Mouse (Mus musculus) retina, adult 2 months (tissue): Measurements from ENCODE around the gene Dnase2a.
"Not testable (repeated sequence)": the region's sequence is repeated elsewhere in the genome, so short reads cannot be mapped to it uniquely, and the experiment has no call there.

Experiments
- DNase-seq: peaks from one replicate; pipeline ENCODE4 v3.0.0-alpha.2; 2012; ENCODE audit warnings: low read depth, low spot score

Dnase2a gene

DNA sequence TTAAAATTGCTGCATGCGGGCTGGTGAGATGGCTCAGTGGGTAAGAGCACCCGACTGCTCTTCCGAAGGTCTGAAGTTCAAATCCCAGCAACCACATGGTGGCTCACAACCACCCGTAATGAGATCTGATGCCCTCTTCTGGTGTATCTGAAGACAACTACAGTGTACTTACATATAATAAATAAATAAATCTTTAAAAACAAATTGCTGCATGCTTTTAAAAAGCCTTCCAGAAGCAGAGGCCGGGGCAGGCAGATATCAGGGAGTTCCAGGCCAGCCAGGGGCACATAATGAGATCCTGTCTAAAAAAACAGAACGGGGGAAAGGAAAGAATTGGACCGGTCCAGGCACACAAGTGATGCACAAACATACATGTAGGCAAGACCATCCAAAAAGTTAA, 381 bp upstream of the Dnase2a start:
- DNase-seq, result not testable (repeated sequence)

DNA sequence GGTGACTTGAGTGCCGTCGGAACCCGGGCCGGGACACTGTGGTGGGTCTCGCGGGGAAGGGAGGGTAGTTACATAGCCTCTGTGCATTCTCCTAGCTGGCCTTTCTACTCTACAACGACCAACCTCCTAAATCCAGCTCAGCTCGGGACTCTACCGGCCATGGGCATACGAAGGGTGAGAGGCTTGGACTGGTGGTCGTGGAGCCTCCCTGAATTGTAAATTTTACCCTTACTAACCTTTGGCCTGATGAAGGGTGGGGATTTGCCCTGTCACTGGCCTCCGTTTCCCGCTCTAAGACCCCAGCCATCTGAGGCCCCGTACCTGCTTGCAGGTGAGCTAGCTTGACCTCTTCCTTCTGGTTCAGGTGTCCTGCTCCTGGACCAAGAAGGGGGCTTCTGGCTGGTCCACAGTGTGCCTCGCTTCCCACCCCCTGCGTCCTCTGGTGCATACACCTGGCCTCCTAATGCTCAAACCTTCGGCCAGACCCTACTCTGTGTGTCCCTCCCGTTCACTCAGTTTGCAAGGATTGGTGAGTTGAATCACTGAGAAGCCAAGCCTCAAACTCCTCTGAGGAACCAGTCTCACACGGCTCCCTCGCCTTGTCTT, 905 bp downstream of the Dnase2a start:
- no peak for DNase-seq

DNA sequence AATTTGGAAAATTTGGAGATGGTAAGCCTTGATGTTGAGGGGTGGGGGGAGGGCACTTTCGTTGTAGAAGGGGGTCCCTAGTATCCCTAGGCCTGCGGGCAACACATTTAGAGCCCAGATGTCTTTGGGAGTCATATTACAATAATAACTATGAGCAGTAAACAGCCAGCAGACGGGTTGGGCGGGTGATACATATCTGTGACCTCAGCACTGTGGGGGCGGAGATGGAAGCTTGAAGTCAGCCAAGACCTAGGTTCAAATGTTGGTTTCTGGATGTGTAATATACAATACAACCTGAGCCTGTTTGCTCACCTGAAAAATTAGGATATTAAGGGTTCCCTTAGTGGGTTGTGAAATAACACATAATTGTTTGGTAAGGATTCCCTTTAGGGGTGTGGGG, 1.6 kb downstream of the Dnase2a start:
- DNase-seq, result no peak

DNA sequence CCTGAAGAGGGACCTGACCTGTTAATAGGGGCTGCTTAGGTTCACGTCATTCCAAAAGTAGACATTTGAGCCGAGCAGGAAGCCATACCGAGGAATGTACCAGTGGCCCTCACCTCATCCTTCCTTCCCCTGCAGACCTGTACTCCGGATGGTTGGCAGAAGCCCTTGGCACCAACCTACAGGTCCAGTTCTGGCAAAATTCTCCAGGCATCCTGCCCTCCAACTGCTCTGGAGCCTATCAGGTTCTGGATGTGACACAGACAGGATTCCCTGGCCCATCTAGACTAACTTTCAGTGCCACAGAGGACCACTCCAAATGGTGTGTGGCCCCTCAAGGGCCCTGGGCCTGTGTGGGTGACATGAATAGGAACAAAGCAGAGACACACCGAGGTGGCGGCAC, 2.2 kb downstream of the Dnase2a start:
- no peak for DNase-seq

DNA sequence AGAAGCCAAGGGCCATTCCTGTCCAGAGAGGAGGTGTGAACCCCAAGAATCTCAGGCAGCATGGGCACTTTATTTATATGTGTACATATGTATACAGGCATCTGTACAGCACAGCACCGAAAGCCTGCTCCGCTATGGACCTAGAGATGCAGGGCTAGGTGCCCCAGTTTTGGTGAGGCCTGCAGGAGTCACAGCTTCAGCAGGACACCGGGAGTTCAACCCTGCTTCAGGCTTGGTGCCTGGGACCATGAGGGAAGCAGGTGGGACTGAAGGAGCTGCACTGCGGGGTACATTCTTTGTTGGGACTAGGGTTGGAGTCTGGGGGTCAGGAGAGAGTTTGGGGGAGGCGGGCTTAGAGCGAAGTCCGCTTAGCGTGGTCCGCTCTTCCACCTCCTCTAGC, 3.5 kb downstream of the Dnase2a start:
- DNase-seq, result no peak

DNA sequence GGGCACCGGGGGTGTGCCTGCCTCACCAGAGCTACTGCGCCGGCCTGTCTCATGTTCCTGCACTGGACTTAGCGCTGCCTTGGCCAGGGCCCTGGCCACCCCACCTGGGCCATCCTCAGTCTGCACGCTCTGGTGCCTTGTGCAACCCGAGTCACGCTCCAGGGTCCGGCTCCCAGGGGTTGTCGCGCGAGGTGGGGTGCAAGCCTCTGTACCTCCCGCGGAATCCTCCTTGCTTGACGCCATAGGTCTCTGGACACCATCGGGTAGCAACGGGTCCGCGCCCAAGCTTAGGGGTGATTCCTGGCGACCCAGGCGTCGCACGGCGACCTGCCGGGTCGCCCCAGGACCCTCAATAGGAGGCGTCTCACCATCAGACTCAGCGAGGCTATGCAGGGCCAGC, 4.0 kb downstream of the Dnase2a start:
- no peak for DNase-seq

DNA sequence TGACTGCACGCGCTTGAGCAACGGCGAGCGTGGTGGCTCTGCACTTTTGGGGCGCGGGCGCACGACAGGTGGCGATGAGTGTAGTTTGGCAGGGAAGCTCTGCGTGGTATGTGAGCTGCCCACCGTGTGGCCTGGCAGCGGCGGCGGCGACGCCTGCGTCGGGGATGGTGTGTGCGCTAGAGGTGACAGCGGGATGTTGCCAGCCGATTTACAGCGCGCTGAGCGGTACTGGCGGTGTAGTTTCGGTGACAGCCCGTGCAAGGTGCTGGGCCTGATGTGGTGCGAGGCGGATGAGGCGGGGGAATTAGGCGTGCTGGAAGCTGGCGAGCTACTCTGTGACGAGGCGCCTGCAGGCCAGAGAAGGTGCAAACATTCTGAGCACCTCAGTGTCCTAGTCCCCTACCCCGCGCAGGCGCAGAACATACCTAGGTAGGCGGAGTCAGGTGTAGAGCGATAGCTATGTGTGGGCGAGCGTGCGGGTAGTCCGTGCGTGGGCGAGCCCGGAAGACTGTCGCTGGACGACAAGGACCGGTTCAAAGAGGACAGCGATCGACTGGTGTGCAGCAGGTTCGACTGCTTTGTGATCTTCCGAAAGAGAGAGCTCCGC, 4.6 kb downstream of the Dnase2a start:
- DNase-seq, result no peak

DNA sequence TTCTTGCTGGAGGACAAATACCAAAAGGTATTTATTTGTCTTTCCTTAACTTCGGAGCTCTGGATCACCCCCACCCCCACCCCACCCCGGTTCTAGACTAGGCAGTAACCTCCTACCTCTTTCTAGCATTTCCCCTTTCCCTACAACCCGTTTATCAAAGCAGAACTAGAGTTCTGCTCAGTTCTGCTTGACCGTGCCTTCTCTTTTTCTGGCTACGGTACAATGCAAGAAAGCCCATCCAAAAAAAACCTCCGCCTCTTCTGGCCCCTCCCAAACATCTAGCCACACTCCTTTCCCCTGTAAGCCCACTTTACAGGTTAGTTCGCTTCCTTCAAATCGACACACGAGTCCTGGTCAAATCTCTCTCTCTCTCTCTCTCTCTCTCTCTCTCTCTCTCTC, 5.1 kb downstream of the Dnase2a start:
- no peak for DNase-seq

DNA sequence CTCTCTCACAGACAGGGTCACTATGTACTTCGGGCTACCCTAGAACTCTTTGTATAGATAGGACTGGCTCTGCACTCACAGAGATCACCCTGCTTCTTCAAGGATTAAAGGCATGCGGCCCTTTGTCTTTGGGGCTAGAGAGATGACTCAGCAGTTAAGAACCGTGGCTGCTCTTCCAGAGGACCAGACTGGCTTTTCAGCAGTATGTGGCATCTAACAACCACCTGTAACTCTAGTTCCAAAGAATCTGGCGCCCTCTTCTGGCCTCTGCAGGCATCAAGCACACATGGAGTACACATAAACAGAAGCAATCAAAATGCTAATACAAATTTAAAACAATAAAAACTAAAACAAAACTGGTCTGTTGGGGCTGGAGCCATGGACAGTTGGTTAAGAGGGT, 5.6 kb downstream of the Dnase2a start:
- no peak for DNase-seq

DNA sequence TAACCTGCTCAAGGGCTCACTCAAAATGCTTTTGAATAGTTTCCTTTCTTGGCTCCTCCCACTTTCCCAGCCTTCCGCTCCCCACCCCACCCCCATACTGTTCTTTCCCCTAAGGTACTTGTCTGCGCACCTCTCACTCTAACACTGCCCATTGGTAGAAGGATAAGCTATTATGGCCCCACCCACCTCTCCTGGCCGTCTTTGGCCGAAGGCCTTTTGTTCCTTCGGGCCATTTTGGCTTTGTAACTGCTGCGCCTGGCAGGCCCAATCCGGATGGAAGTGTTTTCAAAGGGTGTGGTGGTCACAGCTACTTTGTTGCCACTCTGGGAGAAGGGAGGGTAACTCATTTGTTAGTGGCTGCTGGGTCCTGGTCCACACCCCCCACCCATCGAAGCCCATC, 6.9 kb downstream of the Dnase2a start:
- no peak for DNase-seq

DNA sequence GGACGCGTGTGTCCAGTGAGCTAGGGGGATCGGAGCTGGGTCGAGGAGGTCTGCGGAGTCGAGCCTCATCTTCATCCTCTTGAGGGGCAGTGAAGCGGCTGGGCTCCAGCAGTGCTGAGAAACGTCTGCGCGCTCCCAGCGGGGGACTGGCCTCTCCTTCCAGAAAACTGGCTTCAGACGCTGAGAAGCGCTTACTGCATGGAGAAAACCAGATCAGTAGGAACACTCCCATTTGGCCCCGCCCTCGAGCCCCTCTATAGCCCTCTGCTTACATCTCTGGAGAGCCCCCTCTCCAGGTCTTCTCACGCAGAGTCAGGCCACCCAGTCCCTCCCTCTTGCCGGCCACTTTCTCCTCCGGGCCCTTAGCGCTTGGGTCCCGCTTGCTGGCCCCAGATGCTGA, 9.4 kb downstream of the Dnase2a start:
- no peak for DNase-seq

DNA sequence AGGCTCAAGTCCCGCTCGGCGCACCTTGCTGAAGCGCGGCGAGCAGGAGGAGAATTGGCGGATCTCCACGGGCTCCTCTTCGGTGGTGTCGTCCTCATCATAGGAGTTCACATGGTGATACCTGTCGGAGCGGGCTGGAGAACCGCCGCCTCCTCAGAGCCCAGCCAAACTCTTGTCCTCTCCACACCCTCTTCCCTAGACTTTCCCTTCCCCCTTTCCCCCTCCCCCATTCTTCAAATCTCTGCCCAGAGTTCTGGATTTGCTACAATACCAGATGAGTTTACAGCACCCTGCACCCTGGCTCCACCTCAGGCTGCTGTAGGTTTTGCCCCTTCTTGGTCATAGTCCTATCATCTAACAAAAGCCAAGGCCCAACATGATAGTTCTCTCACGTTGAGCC, 10.3 kb downstream of the Dnase2a start:
- DNase-seq, result no peak

DNA sequence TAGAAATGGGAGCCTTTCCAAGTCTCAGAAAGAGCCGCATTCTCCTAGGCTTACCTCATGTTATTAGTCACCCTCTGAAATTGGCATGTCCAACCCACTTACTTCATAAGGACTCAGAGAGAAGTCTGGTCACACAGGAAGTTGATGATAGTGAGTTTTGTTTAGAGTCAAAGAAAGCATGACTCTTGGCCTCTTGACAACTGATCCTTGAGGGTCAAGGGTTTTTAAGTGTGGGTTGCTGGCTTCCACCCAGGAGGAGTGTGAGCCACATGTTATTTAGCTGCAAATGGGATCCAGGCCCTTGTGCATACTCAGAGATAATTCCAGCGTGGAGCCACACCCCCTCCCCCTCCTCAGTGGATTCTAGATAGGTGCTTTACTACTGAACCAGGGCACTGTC, 13.2 kb downstream of the Dnase2a start:
- no peak for DNase-seq

DNA sequence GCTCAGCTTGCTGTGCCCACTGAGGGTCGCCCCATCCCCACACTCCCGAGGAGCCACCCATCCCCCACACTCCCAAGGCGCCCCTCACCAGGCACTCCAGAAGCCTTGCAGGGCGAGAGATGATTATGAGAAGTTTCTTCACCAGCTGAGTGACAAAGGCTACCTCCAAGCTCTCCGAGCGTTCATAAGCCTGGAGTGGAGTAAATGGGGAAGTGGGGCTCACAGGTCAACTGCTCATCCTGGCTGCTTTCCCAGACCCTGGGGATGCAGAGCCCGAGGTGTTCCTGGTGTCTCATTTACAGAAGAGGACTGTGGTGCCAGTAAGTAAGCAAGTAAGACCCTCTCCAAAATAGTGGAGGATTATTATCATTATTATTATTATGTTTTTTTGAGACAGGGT, 17.2 kb downstream of the Dnase2a start:
- no peak for DNase-seq

DNA sequence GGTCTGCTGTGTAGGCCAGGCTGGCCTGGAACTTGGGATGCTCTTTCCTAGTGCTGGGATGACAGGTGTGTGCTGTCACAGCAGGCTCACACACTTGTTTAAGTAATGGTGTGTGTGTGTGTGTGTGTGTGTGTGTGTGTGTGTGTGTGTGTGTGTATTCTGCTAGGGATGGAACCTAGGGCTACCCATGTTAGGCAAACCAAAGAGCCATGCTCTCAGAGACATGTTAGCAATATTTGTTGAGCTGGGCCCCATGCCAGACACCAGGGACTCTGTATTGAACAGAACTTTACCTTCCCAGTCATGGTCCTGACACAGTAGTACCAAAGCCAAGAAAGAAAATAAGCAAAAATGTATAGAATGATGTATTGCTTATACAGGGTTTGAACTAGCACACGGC, 19.2 kb downstream of the Dnase2a start:
- no peak for DNase-seq

DNA sequence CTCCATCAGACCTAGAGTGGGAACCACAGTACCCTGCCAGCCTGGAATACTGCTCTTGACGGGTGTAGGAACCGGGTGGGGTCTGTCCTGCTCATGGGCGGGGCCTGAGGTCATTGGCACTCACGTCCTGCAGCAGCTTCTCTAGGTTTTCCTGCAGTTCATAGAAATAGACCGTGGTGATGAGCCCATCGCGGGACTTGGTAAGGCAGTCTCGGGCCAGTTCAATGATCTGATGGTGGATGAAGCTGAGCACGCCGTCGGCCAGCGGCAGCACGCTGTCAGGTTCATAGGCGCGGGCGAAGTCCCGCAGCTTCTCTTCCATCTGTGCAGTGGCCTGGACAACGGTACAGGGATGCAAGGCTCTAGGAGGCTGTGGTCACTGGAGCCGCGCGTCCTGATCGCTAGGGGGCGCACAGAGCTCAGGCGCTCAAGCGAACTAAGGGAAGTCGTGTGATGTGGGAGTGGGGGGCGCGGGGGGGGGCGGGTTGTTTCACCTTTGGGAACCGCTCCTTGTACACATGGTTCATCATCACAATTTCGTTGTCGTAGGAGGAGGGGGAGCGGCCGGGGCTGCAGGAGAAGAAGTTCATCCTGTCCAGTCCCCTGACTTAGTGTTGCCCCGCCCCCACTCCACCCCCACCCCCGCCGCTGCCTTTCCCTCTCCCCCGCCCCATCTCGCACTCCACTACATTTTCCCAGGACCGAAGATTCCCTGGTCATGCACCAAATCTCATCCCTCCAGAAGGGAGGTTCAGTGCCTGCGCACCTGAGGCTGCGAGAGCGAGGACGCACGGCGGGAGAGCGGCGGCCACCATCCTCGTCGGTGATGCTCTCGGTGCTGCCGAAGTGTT, 20.3 kb downstream of the Dnase2a start:
- no peak for DNase-seq

DNA sequence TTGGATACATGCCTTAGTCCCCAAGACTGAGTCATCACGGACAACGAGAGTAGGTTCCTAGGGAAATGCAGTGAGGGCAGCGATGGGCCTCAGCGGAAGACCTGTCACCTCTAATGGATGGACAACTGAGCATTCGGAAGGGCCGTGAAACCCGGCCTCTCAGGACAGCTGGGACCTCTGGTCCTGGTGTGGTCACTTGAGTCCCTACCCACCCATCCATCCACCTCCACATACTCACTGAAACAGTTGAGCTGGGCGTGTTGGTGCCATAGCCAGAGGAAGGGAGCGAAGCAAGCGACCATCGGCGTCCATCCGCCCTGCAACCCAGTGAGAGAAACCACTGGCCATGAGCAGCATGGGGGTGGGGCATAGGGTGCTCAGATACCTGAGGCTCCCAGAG, 22.2 kb downstream of the Dnase2a start:
- no peak for DNase-seq

DNA sequence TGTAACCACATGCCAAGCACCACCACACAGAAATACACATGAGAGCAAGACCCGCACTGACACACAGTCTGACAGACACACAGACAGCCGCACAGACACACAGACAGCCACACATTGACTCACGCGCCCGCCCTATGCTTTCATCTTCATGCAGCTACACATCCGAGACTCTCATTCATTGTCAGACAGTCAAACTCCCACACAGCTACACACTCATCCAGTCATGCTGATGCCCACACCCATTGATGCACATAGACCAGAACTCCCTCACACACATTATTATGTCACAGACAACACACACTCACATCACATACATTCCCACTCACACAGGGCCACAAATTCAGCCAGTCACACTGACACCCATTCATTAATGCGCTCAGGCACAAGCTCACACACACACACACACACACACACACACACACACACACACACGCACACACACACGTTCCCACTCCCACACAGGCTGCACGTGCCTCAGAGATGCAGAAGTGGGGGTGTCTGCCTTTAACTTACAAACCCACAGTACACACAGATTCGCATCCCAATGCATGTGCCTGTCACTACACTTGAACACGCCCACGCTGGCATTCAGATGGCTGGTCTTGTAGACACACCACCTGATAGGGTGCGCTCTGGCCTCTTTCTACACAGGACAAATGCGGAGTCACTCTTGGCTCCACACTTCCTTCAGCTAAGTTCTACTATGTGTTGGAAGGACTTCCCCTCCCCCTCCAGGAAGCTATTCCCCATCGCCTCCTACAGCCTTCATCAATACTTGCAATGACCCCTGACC, 25.6 kb downstream of the Dnase2a start:
- DNase-seq, result no peak

DNA sequence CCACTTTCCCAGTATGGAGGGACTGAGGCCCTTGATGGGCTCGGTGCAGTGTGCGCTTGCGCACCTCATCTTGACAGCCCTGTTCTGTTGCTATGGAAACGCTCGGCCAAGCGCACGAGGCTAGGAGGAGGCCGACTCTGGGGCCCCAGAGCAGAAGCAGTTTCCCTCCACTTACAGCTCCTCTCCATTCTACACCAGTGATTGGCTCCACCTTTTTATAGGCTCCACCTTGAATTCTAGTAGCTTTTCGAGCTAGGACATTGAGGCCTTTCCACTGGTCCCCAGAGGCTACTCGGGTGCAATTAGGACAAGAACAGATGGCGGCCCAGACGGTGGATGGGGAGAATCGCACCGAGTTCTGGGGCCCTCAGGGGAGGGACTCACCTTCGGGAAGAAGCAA, 26.5 kb downstream of the Dnase2a start:
- no peak for DNase-seq

DNA sequence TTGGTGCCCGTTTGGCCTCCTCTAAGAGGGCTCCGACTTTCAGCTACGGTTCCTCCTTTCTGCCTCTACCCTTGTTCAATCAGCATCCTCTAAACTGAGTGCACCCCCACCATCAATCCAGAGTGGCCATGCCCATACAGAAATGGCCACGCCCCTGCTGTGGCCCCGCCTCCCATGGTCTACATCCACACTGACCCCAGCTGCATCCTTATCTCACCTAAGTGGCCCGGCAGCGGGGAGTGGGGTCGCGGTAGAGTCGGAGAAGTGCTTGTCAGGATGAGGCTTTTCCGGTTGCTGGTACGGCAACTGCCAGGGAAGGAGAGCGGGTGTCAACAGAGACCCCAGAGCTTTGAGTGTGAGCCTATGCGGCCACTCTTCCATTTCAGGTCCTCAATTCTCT, 27.1 kb downstream of the Dnase2a start:
- no peak for DNase-seq

DNA sequence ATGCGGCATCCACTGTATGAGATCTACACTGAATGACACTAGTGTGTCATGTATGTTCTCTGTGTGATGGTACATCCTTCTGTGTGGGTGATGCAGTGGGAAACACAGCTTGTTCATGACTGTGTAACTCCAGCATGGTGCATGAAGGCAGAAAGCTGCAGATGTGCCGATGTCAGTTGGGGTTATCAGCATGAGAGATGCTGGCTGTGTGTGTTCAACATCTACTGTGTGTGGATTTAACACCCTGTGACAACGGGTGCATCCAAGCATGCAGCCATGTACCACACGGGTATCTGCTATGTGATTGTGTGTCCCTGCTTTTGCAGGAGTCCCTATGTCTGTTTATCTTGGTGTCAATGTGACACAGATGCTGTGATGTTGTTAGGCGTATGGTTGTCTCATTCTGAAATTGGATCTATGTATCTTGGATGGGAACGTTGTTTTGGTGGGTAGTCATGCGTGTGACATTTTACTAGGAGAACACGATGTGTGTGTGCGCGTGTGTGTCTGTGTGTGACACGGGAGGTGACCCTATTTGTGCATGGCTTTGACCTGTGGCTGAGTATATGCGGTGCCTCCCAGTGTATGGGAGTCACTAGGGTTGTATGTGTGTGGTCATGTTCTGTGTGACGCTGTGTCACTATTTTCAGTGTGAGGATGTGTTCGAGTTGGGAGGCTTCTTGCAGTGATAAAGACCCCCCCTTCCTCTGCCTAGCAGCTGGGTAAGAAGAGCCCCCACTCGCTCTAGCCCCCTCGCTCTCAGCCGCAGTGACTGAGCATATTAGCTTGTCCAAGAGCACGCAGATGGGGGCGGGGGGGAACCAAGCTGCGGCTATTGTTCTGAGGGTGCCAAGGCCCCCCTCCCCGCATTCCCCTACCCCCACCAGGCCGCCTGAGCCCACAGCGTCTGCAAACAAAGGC, 27.9 kb downstream of the Dnase2a start:
- DNase-seq, result no peak
